Mouse (Mus musculus): ENCODE data around the gene Nr4a3.

- TF ChIP-seq POLR2A (IDR thresholded peaks at IDR 0.05; ENCODE audit: insufficient read depth, low read length) (no peak), CTCF (IDR thresholded peaks at IDR 0.05; ENCODE audit: low read depth, low read length) (no peak), EP300 (IDR thresholded peaks at IDR 0.05; ENCODE audit: insufficient read depth, low read depth, low read length) (no peak)
Measured at GRCm38 (mm10) chr4:48108591-48108990, 63.6 kb downstream of the Nr4a3 start.
